Mouse (Mus musculus) fibroblast of lung, adult 2 months (primary cell): ENCODE measurements at regions not wholly inside any gene's neighbourhood (a gene's known extent, or its start where the extent isn't known, plus 50 kb on each side); places are given as distances from the start of the nearest gene placed in this dataset.

ENCODE experiments used
- DNase-seq: peaks from one replicate; pipeline ENCODE4 v3.0.0-alpha.2; 2011; ENCODE audit warnings: low read depth

GRCm38 (mm10) chr13:71874986-71875385 is 88.5 kb downstream of the Irx1 start:
- no peak for DNase-seq

GRCm38 (mm10) chr13:71868763-71869162 is 94.8 kb downstream of the Irx1 start:
- no peak for DNase-seq

GRCm38 (mm10) chr13:71853426-71854025 is 110.0 kb downstream of the Irx1 start:
- no peak for DNase-seq

GRCm38 (mm10) chr13:71804032-71804958 is 159.2 kb downstream of the Irx1 start:
- no peak for DNase-seq

- DNase-seq = no peak
These were observed 165.2 kb downstream of the Irx1 start for GRCm38 (mm10) chr13:71798288-71798687.

GRCm38 (mm10) chr13:71784740-71785139 is 178.8 kb downstream of the Irx1 start:
- DNase-seq = no peak

- DNase-seq = no peak
These were observed 216.2 kb downstream of the Irx1 start for GRCm38 (mm10) chr13:71747003-71747965.

- no peak for DNase-seq
These were observed 217.0 kb downstream of the Irx1 start for GRCm38 (mm10) chr13:71746534-71746933.

- DNase-seq = no peak
These were observed 226.6 kb downstream of the Irx1 start for GRCm38 (mm10) chr13:71736821-71737345.

GRCm38 (mm10) chr13:71734261-71734660 is 229.3 kb downstream of the Irx1 start:
- DNase-seq = no peak

GRCm38 (mm10) chr13:71733360-71733759 is 230.2 kb downstream of the Irx1 start:
- no peak for DNase-seq

GRCm38 (mm10) chr13:71732903-71733302 is 230.6 kb downstream of the Irx1 start:
- DNase-seq = no peak

GRCm38 (mm10) chr13:71690069-71690817 is 273.3 kb downstream of the Irx1 start:
- DNase-seq = no peak

- no peak for DNase-seq
These were observed 274.3 kb downstream of the Irx1 start for GRCm38 (mm10) chr13:71689187-71689586.

- DNase-seq = no peak
These were observed 287.4 kb downstream of the Irx1 start for GRCm38 (mm10) chr13:71676081-71676624.

GRCm38 (mm10) chr13:71669956-71670739 is 293.4 kb downstream of the Irx1 start:
- peak; percentile 87 for DNase-seq

- no peak for DNase-seq
These were observed 295.3 kb downstream of the Irx1 start for GRCm38 (mm10) chr13:71668256-71668655.

GRCm38 (mm10) chr13:71665221-71665916 is 298.2 kb downstream of the Irx1 start:
- DNase-seq = no peak

- DNase-seq = no peak
These were observed 305.6 kb downstream of the Irx1 start for GRCm38 (mm10) chr13:71657898-71658297.
